Mouse (Mus musculus) lung, embryonic 16.5 days (tissue): Measurements from ENCODE around the gene Ttll8. TPM values are rescaled to one million over a fixed set of nuclear protein-coding genes. Genes with fewer than 3 reads are reported as not detected.
A peak's percentile ranks its signal among the peaks of the same experiment; 100 is the strongest.

Experiments used
- ATAC-seq: fragments of 200-750 bp; cut with Nextera tagmentation; 2 replicates; pipeline ENCODE4 v1.8.0; 2017; ENCODE audit warnings: low read depth, mild to moderate bottlenecking, moderate library complexity
- H3K27ac ChIP-seq: fragments of 300-500 bp; sonication (generic); 2 replicates; pipeline ENCODE4 v1.5.1; 2014; ENCODE audit warnings: mild to moderate bottlenecking, control low read depth, low read length
- H3K27me3 ChIP-seq: fragments of 300-500 bp; sonication (generic); 2 replicates; pipeline ENCODE4 v1.6.1; 2014; ENCODE audit warnings: low read depth, low read length, mixed read lengths; ENCODE audit not compliant: control insufficient read depth, insufficient read depth
- H3K36me3 ChIP-seq: fragments of 300-500 bp; sonication (generic); 2 replicates; pipeline ENCODE4 v1.6.1; 2014; ENCODE audit warnings: low read length; ENCODE audit not compliant: control insufficient read depth, insufficient read depth
- H3K4me1 ChIP-seq: fragments of 300-500 bp; sonication (generic); replicated peaks from 2 replicates; pipeline ENCODE4 v1.6.1; 2014; ENCODE audit warnings: low read length, mixed read lengths; ENCODE audit not compliant: control insufficient read depth, insufficient read depth
- H3K4me2 ChIP-seq: fragments of 300-500 bp; sonication (generic); 2 replicates; pipeline ENCODE4 v1.6.1; 2014; ENCODE audit warnings: low read depth, low read length, control low read depth
- H3K4me3 ChIP-seq: fragments of 300-500 bp; sonication (generic); 2 replicates; pipeline ENCODE4 v1.5.1; 2014; ENCODE audit warnings: mild to moderate bottlenecking, low read length, control low read depth
- H3K9ac ChIP-seq: fragments of 300-500 bp; sonication (generic); 2 replicates; pipeline ENCODE4 v1.6.1; 2014; ENCODE audit warnings: low read length, control low read depth
- H3K9me3 ChIP-seq: fragments of 300-500 bp; sonication (generic); 2 replicates; pipeline ENCODE4 v1.6.1; 2016; ENCODE audit warnings: low read length; ENCODE audit not compliant: control insufficient read depth
- WGBS: fragments of 180-500 bp; shearing (Covaris S2); extraction: QIAGEN DNeasy Blood & Tissue Kit; methylation state at CpG from one replicate; pipeline ENCODE4 v1.1.7; 2014; 5-methylcytosine and 5-hydroxymethylcytosine counted together
- polyA plus RNA-seq: library from polyadenylated mRNA; unstranded; fragments of >200 nt; fragmentation: Nextera tagmentation; extraction: Ambion mirVana; gene quantifications from 2 replicates; pipeline ENCODE4 v1.2.1, GENCODE M21; 2015

Gene Ttll8
- polyA plus RNA-seq, 1 experiment from 2014 or later = not detected

DNA sequence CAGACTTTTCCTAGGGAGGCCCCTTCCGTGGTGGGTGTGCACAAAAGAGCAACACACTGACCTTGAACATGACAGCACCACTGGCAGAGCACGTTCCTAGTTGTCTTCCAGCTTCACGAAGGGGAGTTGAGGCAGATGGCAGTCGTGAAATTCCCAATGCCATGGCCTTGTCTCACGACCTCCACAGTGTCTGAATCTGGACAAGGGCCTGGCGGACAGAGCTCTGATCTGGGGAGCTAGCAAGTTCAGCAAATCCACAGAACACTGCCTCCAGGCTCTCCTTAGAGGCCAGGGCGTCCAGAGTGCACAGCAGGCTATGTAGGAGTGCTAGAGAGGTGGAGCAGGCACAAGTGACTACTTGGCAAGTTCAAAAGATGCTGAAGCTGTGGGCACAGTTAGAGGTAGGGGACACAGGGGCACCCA is 87.3 kb downstream of the Ttll8 start:
- Histone ChIP-seq H3K4me1 (peaks cover 41% of the 10 kb centered on the region), H3K27ac (peak overlapping the region; percentile 74), H3K27me3 (no peaks in the 10 kb centered on the region), H3K4me3 (no peak overlapping the region), H3K9ac (peak overlapping the region; percentile 8), H3K36me3 (peaks cover 10% of the 10 kb centered on the region), H3K9me3 (no peaks in the 10 kb centered on the region), H3K4me2 (no peak overlapping the region)
- 40% methylated on average over 7 of the region's 7 CpGs for WGBS
- no peak for ATAC-seq

DNA sequence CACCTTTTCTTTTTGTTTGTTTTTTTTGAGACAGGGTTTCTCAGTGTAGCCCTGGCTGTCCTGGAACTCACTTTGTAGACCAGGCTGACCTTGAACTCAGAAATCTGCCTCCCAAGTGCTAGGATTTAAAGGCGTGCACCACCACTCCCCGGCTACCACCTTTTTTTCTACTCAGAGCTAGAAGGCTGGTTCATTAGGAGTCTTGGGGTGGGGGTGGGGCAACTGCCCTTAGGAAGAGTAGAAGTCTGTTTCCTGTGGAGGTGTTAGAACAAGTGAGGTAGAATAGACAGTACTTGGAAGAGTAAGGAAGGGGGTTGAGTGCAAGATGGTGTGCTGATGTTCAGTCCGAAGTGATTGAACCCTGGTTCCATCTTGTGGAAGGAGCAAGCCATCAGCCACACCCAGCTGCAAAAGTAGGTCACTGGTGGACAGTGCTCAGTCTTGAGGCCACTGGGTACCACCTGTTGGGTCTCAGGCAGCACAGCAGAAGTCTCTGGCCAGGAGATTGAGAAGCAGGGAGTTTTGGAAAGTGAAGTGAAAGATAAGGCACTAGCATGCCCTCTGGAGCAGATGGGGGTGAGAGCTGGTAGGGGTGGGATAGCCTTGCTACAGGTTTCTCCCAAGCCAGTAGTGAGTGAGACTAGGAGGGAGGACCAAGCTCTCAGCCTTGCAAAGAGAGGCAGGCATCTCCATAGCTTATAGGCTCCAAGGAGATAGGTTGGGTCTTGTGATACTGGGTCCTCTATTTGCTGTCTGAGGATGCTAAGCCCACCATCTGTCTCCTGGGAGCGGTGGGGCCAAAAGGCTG is 88.1 kb downstream of the Ttll8 start:
- H3K4me3 ChIP-seq = no peak overlapping the region
- no peaks in the 10 kb centered on the region for H3K27me3 ChIP-seq
- ATAC-seq = no peak
- no peaks in the 10 kb centered on the region for H3K9me3 ChIP-seq
- peaks cover 10% of the 10 kb centered on the region for H3K36me3 ChIP-seq
- H3K4me2 ChIP-seq = no peak overlapping the region
- WGBS = 56% methylated on average over 4 of the region's 4 CpGs
- peak overlapping the region; percentile 74 for H3K27ac ChIP-seq
- peaks cover 45% of the 10 kb centered on the region for H3K4me1 ChIP-seq
- H3K9ac ChIP-seq = 0 out of 2 replicates have a peak overlapping the region, but pooled peaks have one; percentile 8

DNA sequence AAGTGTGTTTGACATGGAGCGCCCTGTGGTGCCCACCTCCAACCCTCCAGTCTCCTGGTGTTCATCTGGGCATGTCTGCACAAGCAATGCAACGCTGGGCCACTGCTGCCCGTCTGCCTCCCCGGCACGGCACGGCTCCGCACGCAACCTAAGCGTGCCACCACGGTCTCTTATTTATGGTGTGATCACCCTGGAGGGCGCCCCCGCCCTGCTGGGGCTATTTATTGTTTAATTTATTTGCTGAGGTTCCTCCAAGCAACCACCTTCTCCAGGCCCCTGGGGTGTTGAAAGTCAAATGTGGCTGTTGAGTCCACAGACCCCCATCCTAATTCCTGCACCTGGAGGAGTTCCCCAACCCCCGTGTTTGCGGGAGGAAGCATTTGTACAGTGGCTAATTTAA is 89.2 kb downstream of the Ttll8 start:
- Histone ChIP-seq H3K9me3 (no peaks in the 10 kb centered on the region), H3K4me3 (peak overlapping the region; percentile 89), H3K9ac (peak overlapping the region; percentile 89; the same call in 1 of the 2 replicates), H3K4me1 (peaks cover 45% of the 10 kb centered on the region), H3K4me2 (peak overlapping the region; percentile 84), H3K27ac (no peak overlapping the region), H3K27me3 (no peaks in the 10 kb centered on the region), H3K36me3 (peaks cover 10% of the 10 kb centered on the region)
- 86% methylated on average over 14 of the region's 14 CpGs for WGBS
- no peak for ATAC-seq

DNA sequence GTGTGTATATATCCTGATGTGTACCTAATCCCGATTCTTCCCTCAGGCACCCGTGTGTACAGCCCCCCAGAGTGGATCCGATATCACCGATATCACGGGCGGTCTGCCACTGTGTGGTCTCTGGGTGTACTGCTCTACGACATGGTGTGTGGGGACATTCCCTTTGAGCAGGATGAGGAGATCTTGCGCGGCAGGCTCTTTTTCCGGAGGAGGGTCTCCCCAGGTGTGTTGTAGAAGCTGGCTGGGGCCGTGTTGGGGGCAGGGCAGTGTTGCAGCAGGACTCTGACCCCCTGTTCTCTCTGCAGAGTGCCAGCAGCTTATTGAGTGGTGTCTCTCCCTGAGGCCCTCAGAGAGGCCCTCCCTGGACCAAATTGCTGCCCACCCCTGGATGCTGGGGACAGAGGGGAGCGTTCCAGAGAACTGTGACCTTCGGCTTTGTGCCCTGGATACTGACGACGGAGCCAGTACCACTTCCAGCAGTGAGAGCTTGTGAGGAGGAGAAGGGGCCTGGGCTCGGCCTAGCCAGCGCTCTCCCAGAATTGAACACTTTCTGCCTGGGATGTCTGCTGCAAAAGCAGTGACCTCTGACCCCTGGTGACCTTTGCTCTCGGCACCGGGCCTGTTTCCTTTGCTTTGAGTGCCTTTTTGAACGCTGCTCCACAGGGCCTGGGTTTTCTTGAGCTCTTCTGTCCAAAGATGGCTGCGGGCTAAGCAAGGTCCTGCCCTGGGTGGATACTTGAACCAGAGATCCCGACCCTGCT is 89.8 kb downstream of the Ttll8 start:
- peak overlapping the region; percentile 89 for H3K9ac ChIP-seq
- no peaks in the 10 kb centered on the region for H3K9me3 ChIP-seq
- H3K4me3 ChIP-seq = peak overlapping the region; percentile 89
- no peak for ATAC-seq
- peaks cover 45% of the 10 kb centered on the region for H3K4me1 ChIP-seq
- peak overlapping the region; percentile 98 for H3K27ac ChIP-seq
- no peaks in the 10 kb centered on the region for H3K27me3 ChIP-seq
- peaks cover 10% of the 10 kb centered on the region for H3K36me3 ChIP-seq
- 26% methylated on average over 22 of the region's 22 CpGs for WGBS
- H3K4me2 ChIP-seq = peak overlapping the region; percentile 84

DNA sequence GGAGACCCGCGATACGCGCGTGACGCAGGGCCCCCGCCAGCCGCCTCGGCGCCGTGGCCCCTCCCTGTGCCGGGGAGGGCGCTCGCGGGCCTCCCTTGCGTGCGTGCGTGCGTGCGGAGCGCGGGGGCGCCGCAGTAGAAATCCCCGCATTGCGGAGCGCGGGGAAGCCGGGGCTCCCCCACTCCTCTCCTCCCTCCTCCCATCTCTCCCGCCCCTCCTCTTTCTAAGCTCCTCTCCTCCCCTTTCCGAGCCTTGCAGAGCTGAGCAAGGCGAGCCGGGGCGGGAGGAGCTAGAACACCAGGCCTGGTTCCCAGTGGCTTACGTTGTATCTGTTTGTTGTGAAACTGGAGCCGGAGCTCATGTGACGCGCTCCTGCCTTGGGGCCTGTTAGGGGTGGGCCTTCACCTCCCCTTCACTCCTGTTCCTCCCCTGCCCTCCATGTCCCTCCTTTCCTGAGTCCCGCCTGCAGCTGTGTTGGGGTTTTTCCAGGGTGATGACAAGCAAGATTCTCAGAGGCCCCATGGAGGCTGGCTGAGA is 90.5 kb downstream of the Ttll8 start:
- ATAC-seq = peak; percentile 80
- Histone ChIP-seq H3K4me3 (peak overlapping the region; percentile 89), H3K9me3 (no peaks in the 10 kb centered on the region), H3K27me3 (no peaks in the 10 kb centered on the region), H3K27ac (peak overlapping the region; percentile 98), H3K4me1 (peaks cover 45% of the 10 kb centered on the region), H3K9ac (peak overlapping the region; percentile 89), H3K36me3 (peaks cover 10% of the 10 kb centered on the region), H3K4me2 (peak overlapping the region; percentile 84)
- 0% methylated on average over 27 of the region's 39 CpGs for WGBS

DNA sequence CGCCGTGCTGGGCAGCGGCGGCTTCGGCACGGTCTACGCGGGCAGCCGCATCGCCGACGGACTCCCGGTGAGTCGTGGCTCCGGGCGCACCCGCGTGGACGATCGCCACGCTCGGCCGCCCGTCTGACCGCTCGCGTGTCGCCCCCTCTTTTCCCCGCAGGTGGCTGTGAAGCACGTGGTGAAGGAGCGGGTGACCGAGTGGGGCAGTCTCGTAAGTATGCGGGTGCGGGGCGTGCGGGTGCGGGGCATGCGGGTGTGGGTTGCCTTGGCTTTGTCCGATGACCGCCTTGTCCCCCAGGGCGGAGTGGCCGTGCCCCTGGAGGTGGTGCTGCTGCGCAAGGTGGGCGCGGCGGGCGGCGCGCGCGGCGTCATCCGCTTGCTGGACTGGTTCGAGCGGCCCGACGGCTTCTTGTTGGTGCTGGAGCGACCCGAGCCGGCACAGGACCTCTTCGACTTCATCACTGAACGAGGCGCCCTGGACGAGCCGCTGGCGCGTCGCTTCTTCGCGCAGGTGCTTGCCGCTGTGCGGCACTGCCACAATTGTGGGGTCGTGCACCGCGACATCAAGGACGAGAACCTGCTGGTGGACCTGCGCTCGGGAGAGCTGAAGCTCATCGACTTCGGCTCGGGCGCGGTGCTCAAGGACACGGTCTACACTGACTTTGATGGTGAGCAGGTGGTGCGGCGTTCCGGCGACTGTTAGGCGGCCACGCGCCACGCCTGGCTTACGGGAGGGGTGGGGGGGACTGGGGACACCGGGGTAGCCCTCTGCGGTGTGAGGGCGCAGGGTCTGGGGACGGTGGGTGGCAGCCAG is 91.1 kb downstream of the Ttll8 start:
- H3K9me3 ChIP-seq = no peaks in the 10 kb centered on the region
- WGBS = under 1% methylated on average over 88 of the region's 98 CpGs
- peak overlapping the region; percentile 84 for H3K4me2 ChIP-seq
- peaks cover 10% of the 10 kb centered on the region for H3K36me3 ChIP-seq
- peak overlapping the region; percentile 89 for H3K4me3 ChIP-seq
- no peak; the same call in 1 of the 2 replicates for ATAC-seq
- H3K27ac ChIP-seq = peak overlapping the region; percentile 98
- peak overlapping the region; percentile 89 for H3K9ac ChIP-seq
- H3K27me3 ChIP-seq = no peaks in the 10 kb centered on the region
- H3K4me1 ChIP-seq = peaks cover 45% of the 10 kb centered on the region

DNA sequence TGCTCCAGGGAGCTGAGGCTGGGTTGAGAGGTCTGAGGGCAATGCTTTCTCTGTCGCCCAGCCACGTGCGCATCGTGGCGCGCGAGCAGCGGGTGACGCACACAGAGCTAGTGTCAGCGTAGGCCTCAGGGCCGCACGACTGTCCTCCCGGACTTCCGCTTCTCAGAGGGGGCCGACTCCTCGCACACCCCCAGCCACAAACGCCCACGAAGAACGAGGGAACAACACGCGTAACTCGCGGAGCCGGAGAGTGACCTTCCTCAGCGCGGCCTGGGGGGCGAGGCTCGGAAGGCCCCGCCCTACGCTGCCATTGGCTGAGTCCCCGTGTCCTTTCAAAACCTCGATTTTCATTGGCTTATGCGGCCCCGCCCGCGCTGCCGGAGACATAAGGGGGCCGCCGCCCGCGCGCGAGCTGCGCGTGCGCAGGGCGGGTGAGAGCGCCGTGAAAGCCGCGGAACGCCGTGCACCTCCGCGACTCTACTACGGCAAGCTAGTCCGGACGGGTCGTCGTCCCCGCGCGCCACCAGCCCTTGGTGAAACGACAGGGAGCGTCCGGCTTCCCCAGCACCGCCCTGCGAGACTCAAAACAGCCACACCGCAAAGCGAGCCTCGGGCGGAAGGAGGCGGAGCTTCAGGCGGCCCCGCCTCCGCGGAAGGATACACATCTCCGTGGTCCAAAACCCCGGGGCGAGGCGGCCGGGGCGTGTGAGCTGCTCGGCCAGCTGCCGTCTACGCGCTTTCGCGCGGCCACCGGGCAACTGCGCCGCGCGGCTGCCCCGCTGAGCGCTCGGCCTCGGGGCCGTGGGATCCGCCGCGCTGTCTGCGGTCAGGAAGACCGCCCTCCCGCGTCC is 92.2 kb downstream of the Ttll8 start, which contains the start of gene Pim3:
TSS of gene Pim3 (plus strand) at position 415 of the 851 bp plus-strand sequence.
- peak within 1 kb of the TSS; percentile 89 for H3K4me3 ChIP-seq
- WGBS = 0% methylated on average over 83 of the region's 107 CpGs

DNA sequence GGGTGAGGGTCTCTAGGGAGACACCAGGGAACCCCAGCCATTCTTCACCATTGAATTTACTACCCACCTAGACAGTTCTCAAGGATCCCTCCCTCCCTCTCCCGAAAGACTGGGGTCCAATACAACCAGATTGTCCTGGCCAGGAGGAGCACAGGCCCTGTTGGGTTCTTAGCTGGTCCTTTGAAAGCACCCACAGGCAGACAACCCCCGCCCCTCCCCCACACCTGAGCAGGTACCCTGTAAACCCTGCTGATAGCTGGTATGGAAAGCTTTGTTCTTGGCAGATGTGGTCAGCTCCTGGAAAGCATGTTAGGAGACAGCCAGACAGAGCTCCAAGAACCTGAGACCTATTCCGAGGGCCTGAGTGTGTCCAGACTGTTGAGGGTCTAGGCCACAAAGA is 93.4 kb downstream of the Ttll8 start:
- Histone ChIP-seq H3K9ac (no peak overlapping the region), H3K36me3 (peaks cover 10% of the 10 kb centered on the region), H3K27me3 (no peaks in the 10 kb centered on the region), H3K4me3 (no peak overlapping the region), H3K27ac (no peak overlapping the region), H3K4me1 (peaks cover 28% of the 10 kb centered on the region), H3K9me3 (no peaks in the 10 kb centered on the region), H3K4me2 (no peak overlapping the region)
- WGBS = 85% methylated on average over 3 of the region's 3 CpGs
- ATAC-seq = no peak

More for the DNA sequence above, 92.2 kb downstream of the Ttll8 start, which contains the start of gene Pim3:
- peak; percentile 85 for ATAC-seq
- Histone ChIP-seq H3K27me3 (no peaks in the 10 kb centered on the region), H3K9me3 (no peaks in the 10 kb centered on the region), H3K36me3 (peaks cover 10% of the 10 kb centered on the region), H3K9ac (peak within 1 kb of the TSS; percentile 89), H3K27ac (peak within 1 kb of the TSS; percentile 98), H3K4me1 (peaks cover 37% of the 10 kb centered on the region), H3K4me2 (peak within 1 kb of the TSS; percentile 84)
